22 mouse cellular contexts compared by ENCODE assay signal in the genomic region with DNA sequence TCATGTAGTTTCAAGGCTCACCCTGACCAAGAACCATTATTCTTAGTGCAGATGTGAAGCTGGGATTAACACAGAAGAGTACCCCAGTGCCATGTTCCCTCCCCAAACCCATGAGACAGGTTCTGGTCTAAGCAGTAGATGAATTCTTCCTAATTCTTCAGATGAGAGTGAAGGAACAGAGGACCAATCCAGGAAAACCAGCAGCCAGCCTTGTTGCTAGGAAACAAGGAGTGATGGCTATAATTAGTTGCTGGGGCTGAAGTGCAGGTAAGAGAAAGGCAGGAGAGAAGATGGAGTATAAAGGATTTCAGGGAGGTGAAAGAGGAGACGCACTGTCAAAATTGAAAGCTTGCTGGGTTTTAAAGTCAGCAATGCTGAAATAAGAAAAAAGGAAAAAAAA.
DNase-seq lines count a peak whose midpoint lies in the region; ATAC-seq and TF ChIP-seq lines count a peak whose summit lies in the region.
"Had no signal": no experiment of that assay in that cellular context is flagged by ENCODE, and none has a peak within 500 bp of the region (broad histone marks: within the 10 kb centered on the region; RNA-seq: fewer than 3 reads in every experiment).

No protein-coding gene starts in this region.

- H3K36me3 ChIP-seq in hindbrain, embryonic 12.5 days: no peaks in the 10 kb centered on the region
- H3K36me3 ChIP-seq in hindbrain, embryonic 11.5 days (ENCODE audit: control insufficient read depth, insufficient read depth, low read length): no peaks in the 10 kb centered on the region
- no peaks in the 10 kb centered on the region for H3K36me3 ChIP-seq in forebrain, postnatal 0 days (ENCODE audit: insufficient read depth)
- no peaks in the 10 kb centered on the region for H3K36me3 ChIP-seq in midbrain, postnatal 0 days (ENCODE audit: insufficient read depth, low read length)
- H3K36me3 ChIP-seq in intestine, postnatal 0 days (ENCODE audit: control insufficient read depth, insufficient read depth): no peaks in the 10 kb centered on the region
- H3K36me3 ChIP-seq: heart, embryonic 13.5 days; limb, embryonic 15.5 days; midbrain, embryonic 12.5 days; neural tube, embryonic 12.5 days had no signal

- ATAC-seq in hindbrain, embryonic 12.5 days (ENCODE audit: low FRiP score): no peak
- ATAC-seq in hindbrain, embryonic 11.5 days (ENCODE audit: low FRiP score): no peak
- peak; percentile 58 for ATAC-seq in forebrain, postnatal 0 days
- peak; percentile 50; the same call in 1 of the 2 replicates for ATAC-seq in midbrain, postnatal 0 days (ENCODE audit: low FRiP score)
- ATAC-seq in intestine, postnatal 0 days: no peak
- ATAC-seq: CD4-positive, CD25-positive, alpha-beta regulatory T cell, adult 4 months; liver, postnatal 0 days had no signal

- no peaks in the 10 kb centered on the region for H3K27me3 ChIP-seq in hindbrain, embryonic 12.5 days
- H3K27me3 ChIP-seq in hindbrain, embryonic 11.5 days (ENCODE audit: control insufficient read depth, insufficient read depth, low read length): no peaks in the 10 kb centered on the region
- no peaks in the 10 kb centered on the region for H3K27me3 ChIP-seq in forebrain, postnatal 0 days (ENCODE audit: insufficient read depth, low read length)
- no peaks in the 10 kb centered on the region for H3K27me3 ChIP-seq in midbrain, postnatal 0 days (ENCODE audit: insufficient read depth, low read length)
- H3K27me3 ChIP-seq in intestine, postnatal 0 days (replicated peaks; ENCODE audit: control insufficient read depth, insufficient read depth, low read length): no peaks in the 10 kb centered on the region
- H3K27me3 ChIP-seq: heart, embryonic 13.5 days; limb, embryonic 15.5 days; midbrain, embryonic 12.5 days; neural tube, embryonic 12.5 days had no signal

- no peak overlapping the region for H3K9ac ChIP-seq in hindbrain, embryonic 12.5 days
- no peak overlapping the region for H3K9ac ChIP-seq in hindbrain, embryonic 11.5 days (ENCODE audit: low read depth, low read length)
- H3K9ac ChIP-seq in forebrain, postnatal 0 days: no peak overlapping the region
- H3K9ac ChIP-seq in midbrain, postnatal 0 days (replicated peaks; ENCODE audit: low read length, poor library complexity, severe bottlenecking): no peak overlapping the region
- no peak overlapping the region for H3K9ac ChIP-seq in intestine, postnatal 0 days (ENCODE audit: low read depth, low read length)
- H3K9ac ChIP-seq: heart, embryonic 13.5 days; limb, embryonic 15.5 days; liver, postnatal 0 days; midbrain, embryonic 12.5 days; neural tube, embryonic 12.5 days had no signal

- H3K4me3 ChIP-seq in hindbrain, embryonic 12.5 days: no peak overlapping the region
- H3K4me3 ChIP-seq in hindbrain, embryonic 11.5 days (ENCODE audit: low read depth, low read length): no peak overlapping the region
- no peak overlapping the region for H3K4me3 ChIP-seq in forebrain, postnatal 0 days (ENCODE audit: low read depth, low read length)
- H3K4me3 ChIP-seq in midbrain, postnatal 0 days (ENCODE audit: low read depth, low read length): no peak overlapping the region
- no peak overlapping the region for H3K4me3 ChIP-seq in intestine, postnatal 0 days (ENCODE audit: low read depth, low read length)
- H3K4me3 ChIP-seq: heart, embryonic 13.5 days; limb, embryonic 15.5 days; midbrain, embryonic 12.5 days; neural tube, embryonic 12.5 days had no signal

- H3K4me1 ChIP-seq in hindbrain, embryonic 12.5 days: peaks cover 20% of the 10 kb centered on the region
- H3K4me1 ChIP-seq in hindbrain, embryonic 11.5 days (replicated peaks; ENCODE audit: control insufficient read depth, insufficient read depth, low read length): 0 out of 2 replicates have a peak, but pooled peaks cover 2% of the 10 kb centered on the region
- peaks cover 17% of the 10 kb centered on the region for H3K4me1 ChIP-seq in forebrain, postnatal 0 days (ENCODE audit: insufficient read depth)
- peaks cover 3% of the 10 kb centered on the region; the same call in 1 of the 2 replicates for H3K4me1 ChIP-seq in midbrain, postnatal 0 days (ENCODE audit: insufficient read depth, low read length)
- H3K4me1 ChIP-seq in intestine, postnatal 0 days (replicated peaks; ENCODE audit: control insufficient read depth, insufficient read depth, low read length): no peaks in the 10 kb centered on the region
- H3K4me1 ChIP-seq: neural tube, embryonic 12.5 days had no signal

- peak overlapping the region; percentile 36; the same call in 1 of the 2 replicates for H3K27ac ChIP-seq in hindbrain, embryonic 12.5 days
- H3K27ac ChIP-seq in hindbrain, embryonic 11.5 days (ENCODE audit: low read depth, low read length): no peak overlapping the region
- 0 out of 2 replicates have a peak overlapping the region, but pooled peaks have one; percentile 0 for H3K27ac ChIP-seq in forebrain, postnatal 0 days (ENCODE audit: low read depth, low read length)
- peak overlapping the region; percentile 40 for H3K27ac ChIP-seq in midbrain, postnatal 0 days (ENCODE audit: low read depth, low read length)
- H3K27ac ChIP-seq in intestine, postnatal 0 days (ENCODE audit: low read depth, low read length): no peak overlapping the region
- H3K27ac ChIP-seq: heart, embryonic 13.5 days; limb, embryonic 15.5 days; midbrain, embryonic 12.5 days; neural tube, embryonic 12.5 days had no signal

- no peaks in the 10 kb centered on the region for H3K9me3 ChIP-seq in hindbrain, embryonic 12.5 days (replicated peaks)
- no peaks in the 10 kb centered on the region for H3K9me3 ChIP-seq in hindbrain, embryonic 11.5 days (ENCODE audit: control insufficient read depth, low read length)
- no peaks in the 10 kb centered on the region for H3K9me3 ChIP-seq in forebrain, postnatal 0 days (ENCODE audit: low read length)
- H3K9me3 ChIP-seq in midbrain, postnatal 0 days (ENCODE audit: low read length): no peaks in the 10 kb centered on the region
- no peaks in the 10 kb centered on the region for H3K9me3 ChIP-seq in intestine, postnatal 0 days (ENCODE audit: control insufficient read depth)
- H3K9me3 ChIP-seq: heart, embryonic 13.5 days; limb, embryonic 15.5 days; midbrain, embryonic 12.5 days; neural tube, embryonic 12.5 days had no signal

- 87% methylated on average over 1 of the region's 1 CpGs for WGBS in hindbrain, embryonic 12.5 days
- WGBS in hindbrain, embryonic 11.5 days: 96% methylated on average over 1 of the region's 1 CpGs
- 55% methylated on average over 1 of the region's 1 CpGs for WGBS in forebrain, postnatal 0 days
- 50% methylated on average over 1 of the region's 1 CpGs for WGBS in midbrain, postnatal 0 days
- 93% methylated on average over 1 of the region's 1 CpGs for WGBS in intestine, postnatal 0 days

- no peak for TF ChIP-seq CTCF in forebrain, postnatal 0 days (IDR thresholded peaks at IDR 0.05; ENCODE audit: low read depth)
- TF ChIP-seq CTCF in midbrain, postnatal 0 days (IDR thresholded peaks at IDR 0.05): no peak
- TF ChIP-seq CTCF in intestine, postnatal 0 days (IDR thresholded peaks at IDR 0.05; ENCODE audit: low read depth): no peak

- H3K4me2 ChIP-seq in hindbrain, embryonic 12.5 days (replicated peaks): no peak overlapping the region
- H3K4me2 ChIP-seq in hindbrain, embryonic 11.5 days (replicated peaks; ENCODE audit: low read depth, low read length): no peak overlapping the region
- H3K4me2 ChIP-seq in forebrain, postnatal 0 days (ENCODE audit: low read depth): no peak overlapping the region
- no peak overlapping the region for H3K4me2 ChIP-seq in midbrain, postnatal 0 days (ENCODE audit: low read depth, low read length, poor library complexity, severe bottlenecking)
- H3K4me2 ChIP-seq in intestine, postnatal 0 days (replicated peaks; ENCODE audit: low read depth): no peak overlapping the region
- H3K4me2 ChIP-seq: heart, embryonic 13.5 days; limb, embryonic 15.5 days; midbrain, embryonic 12.5 days; neural tube, embryonic 12.5 days had no signal

- DNase-seq in hindbrain, embryonic 11.5 days (ENCODE audit: low spot score): no peak
- DNase-seq in right cerebral cortex, adult 18-20 months: peak; percentile 17
- DNase-seq in right cerebral cortex, postnatal 25 days: no peak
- DNase-seq in forebrain, postnatal 0 days: peak; percentile 59
- DNase-seq in midbrain, postnatal 0 days (ENCODE audit: low spot score): peak; percentile 64
- DNase-seq in urinary bladder, postnatal 10 days (ENCODE audit: low spot score): no peak
- DNase-seq: adrenal gland, postnatal 10 days; cerebellum, adult 9-11 months; gastrocnemius, postnatal 14 days; heart, postnatal 4 days; kidney, adult 2 months; kidney, postnatal 25 days; liver, postnatal 0 days; lung, postnatal 36 days; thymus, postnatal 14 days had no signal

Comparison
In these comparisons a context has a peak if more than half of its experiments do, and no peak if none do; other contexts are left out.
1. H3K27ac ChIP-seq: peak in hindbrain, embryonic 12.5 days (single experiment), forebrain, postnatal 0 days (single experiment) and midbrain, postnatal 0 days (single experiment); none in hindbrain, embryonic 11.5 days (single experiment) and intestine, postnatal 0 days (single experiment).
2. DNase-seq: peak in right cerebral cortex, adult 18-20 months (single experiment), forebrain, postnatal 0 days (single experiment) and midbrain, postnatal 0 days (single experiment); none in hindbrain, embryonic 11.5 days (single experiment), right cerebral cortex, postnatal 25 days (single experiment) and urinary bladder, postnatal 10 days (single experiment).
3. ATAC-seq: peak in forebrain, postnatal 0 days (single experiment) and midbrain, postnatal 0 days (single experiment); none in hindbrain, embryonic 12.5 days (single experiment), hindbrain, embryonic 11.5 days (single experiment) and intestine, postnatal 0 days (single experiment).